Mouse (Mus musculus) megakaryocyte, embryonic 14.5 days (primary cell): ENCODE data around the gene Oasl1. TPM values are rescaled to one million over a fixed set of nuclear protein-coding genes. Genes with fewer than 3 reads are reported as not detected.
A peak's percentile ranks its signal among the peaks of the same experiment; 100 is the strongest.
"Not testable (repeated sequence)": the region's sequence is repeated elsewhere in the genome, so short reads cannot be mapped to it uniquely, and the experiment has no call there.

Experiments used
- H3K27me3 ChIP-seq: replicated peaks from 2 replicates; pipeline ENCODE3; 2012; ENCODE audit warnings: inconsistent platforms
- H3K36me3 ChIP-seq: replicated peaks from 2 replicates; pipeline ENCODE3; 2012; ENCODE audit warnings: low read length, inconsistent platforms, mixed read lengths
- H3K4me1 ChIP-seq: 2 replicates; pipeline ENCODE4 v1.6.1; 2012; ENCODE audit warnings: inconsistent platforms
- H3K4me3 ChIP-seq: replicated peaks from 2 replicates; pipeline ENCODE3; 2012; ENCODE audit warnings: moderate library complexity, mild to moderate bottlenecking, inconsistent platforms
- H3K9me3 ChIP-seq: 2 replicates; pipeline ENCODE4 v1.6.1; 2012; ENCODE audit warnings: inconsistent platforms
- FLI1 ChIP-seq: IDR thresholded peaks from 2 replicates; pipeline ENCODE4 v1.6.1; 2012; ENCODE audit warnings: low read length, inconsistent platforms, mixed read lengths
- GATA1 ChIP-seq: IDR thresholded peaks from 3 replicates; pipeline ENCODE4 v1.6.1; 2012; ENCODE audit warnings: mixed read lengths, low read length, inconsistent platforms, borderline replicate concordance
- polyA plus RNA-seq: library from polyadenylated mRNA; stranded (reverse); fragments of >175 nt; gene quantifications from 2 replicates; pipeline ENCODE4 v1.2.3, GENCODE M21; 2012; ENCODE audit warnings: low replicate concordance; ENCODE audit not compliant: insufficient read depth

Gene Oasl1
- polyA plus RNA-seq, 1 experiment = 6.4 TPM

- Histone ChIP-seq H3K9me3 (no peaks in the 10 kb centered on the region), H3K4me1 (peaks cover 18% of the 10 kb centered on the region), H3K4me3 (peak within 1 kb of the TSS; percentile 91), H3K36me3 (no peaks in the 10 kb centered on the region), H3K27me3 (peaks cover 19% of the 10 kb centered on the region)
- TF ChIP-seq GATA1 (no peak), FLI1 (no peak)
Measured at GRCm38 (mm10) chr5:114896688-114897373, 26.2 kb upstream of the Oasl1 start, which contains the start of gene Oasl2. Gene Oasl2 (plus strand): TSS chr5:114896936.

- Histone ChIP-seq H3K4me1 (peaks cover 18% of the 10 kb centered on the region), H3K27me3 (peaks cover 19% of the 10 kb centered on the region), H3K4me3 (peak overlapping the region; percentile 91), H3K9me3 (no peaks in the 10 kb centered on the region), H3K36me3 (no peaks in the 10 kb centered on the region)
- TF ChIP-seq GATA1 (no peak), FLI1 (no peak)
Measured at GRCm38 (mm10) chr5:114897374-114897793, 25.7 kb upstream of the Oasl1 start.

- peaks cover 18% of the 10 kb centered on the region for H3K4me1 ChIP-seq
- H3K27me3 ChIP-seq = peaks cover 19% of the 10 kb centered on the region
- H3K9me3 ChIP-seq = no peaks in the 10 kb centered on the region
- TF ChIP-seq GATA1 = no peak
- no peak for TF ChIP-seq FLI1
- H3K4me3 ChIP-seq = no peak overlapping the region
- no peaks in the 10 kb centered on the region for H3K36me3 ChIP-seq
Measured at GRCm38 (mm10) chr5:114898857-114899256, 24.2 kb upstream of the Oasl1 start.

- Histone ChIP-seq H3K4me3 (no peak overlapping the region), H3K9me3 (peaks cover 23% of the 10 kb centered on the region), H3K4me1 (peaks cover 5% of the 10 kb centered on the region), H3K36me3 (peaks cover 18% of the 10 kb centered on the region), H3K27me3 (peaks cover 23% of the 10 kb centered on the region)
- no peak for TF ChIP-seq FLI1
- TF ChIP-seq GATA1 = no peak
Measured at GRCm38 (mm10) chr5:114902413-114902812, 20.6 kb upstream of the Oasl1 start.

GRCm38 (mm10) chr5:114908598-114909305 is 14.3 kb upstream of the Oasl1 start:
- Histone ChIP-seq H3K9me3 (peaks cover 23% of the 10 kb centered on the region), H3K4me3 (no peak overlapping the region), H3K36me3 (peaks cover 18% of the 10 kb centered on the region), H3K27me3 (peaks cover 6% of the 10 kb centered on the region), H3K4me1 (peaks cover 3% of the 10 kb centered on the region)
- TF ChIP-seq FLI1 (no peak), GATA1 (no peak)

GRCm38 (mm10) chr5:114913686-114914085 is 9.4 kb upstream of the Oasl1 start:
- H3K36me3 ChIP-seq = no peaks in the 10 kb centered on the region
- TF ChIP-seq GATA1 (no peak), FLI1 (no peak)
- H3K27me3 ChIP-seq = peaks cover 3% of the 10 kb centered on the region
- H3K9me3 ChIP-seq = no peaks in the 10 kb centered on the region
- H3K4me1 ChIP-seq = peaks cover 19% of the 10 kb centered on the region
- no peak overlapping the region for H3K4me3 ChIP-seq

GRCm38 (mm10) chr5:114914855-114915254 is 8.2 kb upstream of the Oasl1 start:
- Histone ChIP-seq H3K27me3 (peaks cover 5% of the 10 kb centered on the region), H3K9me3 (no peaks in the 10 kb centered on the region), H3K4me1 (peaks cover 19% of the 10 kb centered on the region), H3K36me3 (no peaks in the 10 kb centered on the region), H3K4me3 (peak overlapping the region; percentile 2)
- TF ChIP-seq FLI1 = no peak
- no peak for TF ChIP-seq GATA1

GRCm38 (mm10) chr5:114915854-114916253 is 7.2 kb upstream of the Oasl1 start:
- Histone ChIP-seq H3K36me3 (no peaks in the 10 kb centered on the region), H3K27me3 (peaks cover 5% of the 10 kb centered on the region), H3K4me3 (no peak overlapping the region), H3K9me3 (no peaks in the 10 kb centered on the region), H3K4me1 (peaks cover 19% of the 10 kb centered on the region)
- no peak for TF ChIP-seq GATA1
- TF ChIP-seq FLI1 = no peak

- Histone ChIP-seq H3K9me3 (no peaks in the 10 kb centered on the region), H3K4me1 (peaks cover 22% of the 10 kb centered on the region), H3K4me3 (no peak overlapping the region), H3K36me3 (no peaks in the 10 kb centered on the region), H3K27me3 (peaks cover 7% of the 10 kb centered on the region)
- no peak for TF ChIP-seq FLI1
- TF ChIP-seq GATA1 = no peak
Measured at GRCm38 (mm10) chr5:114916777-114917176, 6.3 kb upstream of the Oasl1 start.

GRCm38 (mm10) chr5:114917357-114917756 is 5.7 kb upstream of the Oasl1 start:
- H3K27me3 ChIP-seq, H3K36me3 ChIP-seq, H3K9me3 ChIP-seq, H3K4me3 ChIP-seq: not testable (repeated sequence)
- peaks cover 28% of the 10 kb centered on the region for H3K4me1 ChIP-seq
